Mouse (Mus musculus) kidney, postnatal 14 days (tissue): ENCODE data around the gene Sap25.
A peak's percentile ranks its signal among the peaks of the same experiment; 100 is the strongest.

Experiments
- DNase-seq: peaks from one replicate; pipeline ENCODE4 v3.0.0; 2022; ENCODE audit warnings: mixed read lengths

The Sap25 gene

GRCm38 (mm10) chr5:137668971-137669370 is 27.8 kb downstream of the Sap25 start:
- no peak for DNase-seq

- no peak for DNase-seq
These were observed 29.1 kb downstream of the Sap25 start for GRCm38 (mm10) chr5:137670240-137670639.

DNA sequence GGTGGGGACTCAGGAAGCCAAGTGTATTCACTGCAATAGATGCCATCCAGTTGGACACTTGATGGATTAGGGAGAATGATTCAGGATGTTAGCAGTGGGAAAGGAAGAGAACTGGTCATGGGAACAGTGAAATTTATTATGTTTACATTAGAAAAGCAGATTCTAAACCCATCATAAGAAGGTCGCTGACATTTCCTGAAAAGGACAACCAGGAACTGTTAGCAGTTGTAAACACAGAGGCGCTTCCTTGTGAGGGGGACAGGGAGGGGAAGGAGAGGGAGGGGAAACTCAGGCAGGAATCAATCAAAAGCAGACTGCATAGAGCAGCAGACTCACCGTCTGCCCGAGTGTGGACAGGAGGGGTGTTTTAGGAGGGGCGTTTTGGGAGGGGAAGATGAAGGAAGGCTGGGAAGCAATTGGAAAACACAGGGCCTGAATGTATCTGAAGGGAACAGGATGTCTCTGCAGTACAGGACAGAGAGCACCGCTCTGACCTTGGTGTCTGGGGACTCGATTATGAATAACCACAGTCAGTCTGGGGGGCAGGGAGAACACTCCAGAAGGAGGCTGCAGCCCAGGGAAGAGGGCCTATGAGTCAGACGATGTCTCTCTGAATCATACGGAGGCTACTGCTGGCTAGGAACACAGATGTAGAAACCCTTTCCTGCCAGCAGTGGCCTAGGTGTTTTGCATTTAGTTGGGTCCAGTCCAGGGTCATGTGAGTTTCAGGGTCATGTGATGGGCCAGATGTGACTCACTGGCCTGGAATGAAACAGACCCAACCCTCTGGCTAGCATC is 30.5 kb downstream of the Sap25 start:
- DNase-seq = peak; percentile 87

- DNase-seq = no peak
These were observed 31.2 kb downstream of the Sap25 start for GRCm38 (mm10) chr5:137672361-137672760.

DNA sequence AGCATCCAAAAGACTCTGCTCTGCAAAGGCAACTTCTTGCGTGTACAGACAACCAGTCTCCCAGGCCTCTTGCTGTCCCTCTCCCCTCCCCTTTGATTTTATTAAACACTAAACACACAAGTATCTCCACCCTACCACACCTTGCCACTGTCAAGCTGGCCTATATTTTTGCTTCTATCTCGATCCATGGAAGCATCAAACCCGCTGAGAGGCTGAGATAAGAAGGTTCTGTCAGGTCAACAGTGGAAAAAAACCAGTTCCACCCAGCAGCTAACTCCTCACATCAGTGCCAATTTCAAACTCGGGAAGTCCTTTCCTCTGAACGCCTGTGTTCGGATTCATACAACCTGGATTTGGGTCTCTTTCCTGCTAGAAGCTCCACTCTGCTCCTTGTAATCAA is 31.9 kb downstream of the Sap25 start:
- no peak for DNase-seq

GRCm38 (mm10) chr5:137674786-137675185 is 33.7 kb downstream of the Sap25 start:
- DNase-seq = no peak

DNA sequence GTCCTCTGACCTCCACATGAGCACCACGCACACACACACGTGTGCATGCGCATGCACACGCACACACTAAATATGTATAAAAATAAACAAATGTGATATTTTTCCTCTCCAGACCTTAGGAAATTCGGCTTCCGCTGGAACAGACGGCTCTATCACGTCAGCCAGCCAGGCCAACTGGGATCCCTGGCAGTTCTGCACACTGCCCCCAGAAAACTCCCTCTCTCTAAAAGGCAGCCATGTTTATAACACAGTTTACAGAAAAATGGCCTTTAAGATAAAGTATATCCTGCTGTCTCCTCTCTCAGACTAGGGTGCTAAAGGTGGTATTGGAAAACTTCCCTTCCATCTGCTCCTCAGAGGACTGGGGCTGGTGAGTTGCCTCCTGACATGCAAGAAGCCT is 36.7 kb downstream of the Sap25 start:
- no peak for DNase-seq

DNA sequence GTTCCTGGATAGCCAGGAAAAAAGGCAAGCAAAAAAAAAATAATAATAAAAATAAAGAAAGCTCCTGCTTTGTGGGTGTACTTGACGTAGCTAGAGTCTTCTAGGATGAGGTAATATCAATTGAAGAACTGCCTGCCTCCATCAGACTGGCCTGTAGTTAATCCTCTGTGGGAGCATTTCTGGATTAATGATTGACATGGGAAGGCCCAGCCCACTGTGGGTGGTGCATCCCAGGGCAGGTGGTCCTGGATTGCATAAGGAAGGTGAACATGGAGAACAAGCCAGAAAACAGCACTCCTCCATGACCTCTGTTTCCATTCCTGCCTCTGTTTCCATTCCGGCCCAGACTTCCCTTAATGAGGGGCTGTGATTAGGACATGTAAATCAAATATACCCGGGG is 37.6 kb downstream of the Sap25 start:
- no peak for DNase-seq

- DNase-seq = no peak
These were observed 38.6 kb downstream of the Sap25 start for GRCm38 (mm10) chr5:137679726-137680125.

DNA sequence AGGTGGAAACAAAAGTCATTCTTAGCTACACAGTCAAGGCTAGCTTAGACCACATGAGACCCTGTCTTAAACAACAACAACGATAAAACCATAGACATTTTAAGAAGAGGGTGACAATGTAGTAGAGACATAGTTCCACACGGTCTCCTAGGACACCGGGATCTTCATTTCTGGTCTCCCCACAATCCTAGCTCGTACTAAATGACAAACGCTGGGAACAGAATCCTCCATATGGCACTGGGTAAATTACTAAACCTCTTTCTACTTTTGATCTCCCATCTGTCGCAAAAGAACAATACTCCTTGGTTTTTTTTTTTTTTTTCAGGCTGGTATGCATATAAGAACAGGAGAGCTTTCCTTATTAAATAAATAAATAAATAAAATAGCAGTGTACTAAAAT is 41.4 kb downstream of the Sap25 start:
- no peak for DNase-seq

GRCm38 (mm10) chr5:137683388-137684293 is 42.5 kb downstream of the Sap25 start:
- DNase-seq = no peak

GRCm38 (mm10) chr5:137684294-137685123 is 43.4 kb downstream of the Sap25 start, which contains the start of gene Agfg2:
Gene Agfg2 (minus strand): TSS chr5:137684726.
- DNase-seq = peak; percentile 99

DNA sequence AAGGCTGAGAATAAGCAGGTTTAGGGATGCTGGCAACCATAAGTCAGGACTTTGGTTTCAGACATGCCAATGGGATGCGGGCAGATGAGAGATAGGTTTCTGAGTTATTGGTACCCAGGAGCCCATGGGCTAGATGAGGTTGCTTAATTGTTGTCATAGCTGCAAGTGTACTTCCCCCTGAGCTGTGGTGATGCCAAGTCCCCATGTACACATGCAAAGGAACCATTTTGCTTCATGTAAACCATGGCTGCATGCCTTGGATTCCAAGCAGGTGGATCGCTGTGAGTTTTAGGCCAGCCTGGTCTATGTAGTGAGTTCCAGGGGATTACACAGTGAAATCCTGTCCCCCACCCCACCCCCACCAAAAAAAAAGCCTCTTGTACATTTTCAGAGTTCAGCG is 44.5 kb downstream of the Sap25 start:
- no peak for DNase-seq

GRCm38 (mm10) chr5:137686127-137686790 is 45.1 kb downstream of the Sap25 start:
- DNase-seq = no peak

DNA sequence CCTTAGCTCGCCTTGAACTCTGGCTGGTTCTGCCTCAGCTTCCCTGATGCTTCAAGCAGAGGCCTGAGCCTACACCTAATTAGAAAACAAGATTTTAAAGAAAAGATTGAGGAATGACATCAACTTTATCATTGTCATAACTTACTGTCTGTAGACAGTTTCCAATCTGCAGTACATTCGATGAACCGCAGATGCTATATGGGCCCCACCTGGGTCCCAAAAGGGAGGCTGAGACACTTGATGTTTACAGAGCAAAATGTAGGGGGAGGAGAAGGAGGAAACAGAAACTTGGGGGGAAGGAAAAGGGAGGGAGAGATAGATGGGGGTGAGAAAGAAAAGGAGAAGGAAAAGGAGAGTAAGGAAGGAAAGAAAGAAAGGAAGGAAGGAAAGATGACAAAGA is 48.8 kb downstream of the Sap25 start:
- DNase-seq = no peak

GRCm38 (mm10) chr5:137690531-137690930 is 49.4 kb downstream of the Sap25 start:
- DNase-seq = no peak

- no peak for DNase-seq
These were observed 50.7 kb downstream of the Sap25 start for GRCm38 (mm10) chr5:137691881-137692280.
